Mouse (Mus musculus): ENCODE data around the gene Pip4p1. TPM values are rescaled to one million over a fixed set of nuclear protein-coding genes. Genes with fewer than 3 reads are reported as not detected.

Pip4p1 gene
- total RNA-seq (2023): 104 TPM

DNA sequence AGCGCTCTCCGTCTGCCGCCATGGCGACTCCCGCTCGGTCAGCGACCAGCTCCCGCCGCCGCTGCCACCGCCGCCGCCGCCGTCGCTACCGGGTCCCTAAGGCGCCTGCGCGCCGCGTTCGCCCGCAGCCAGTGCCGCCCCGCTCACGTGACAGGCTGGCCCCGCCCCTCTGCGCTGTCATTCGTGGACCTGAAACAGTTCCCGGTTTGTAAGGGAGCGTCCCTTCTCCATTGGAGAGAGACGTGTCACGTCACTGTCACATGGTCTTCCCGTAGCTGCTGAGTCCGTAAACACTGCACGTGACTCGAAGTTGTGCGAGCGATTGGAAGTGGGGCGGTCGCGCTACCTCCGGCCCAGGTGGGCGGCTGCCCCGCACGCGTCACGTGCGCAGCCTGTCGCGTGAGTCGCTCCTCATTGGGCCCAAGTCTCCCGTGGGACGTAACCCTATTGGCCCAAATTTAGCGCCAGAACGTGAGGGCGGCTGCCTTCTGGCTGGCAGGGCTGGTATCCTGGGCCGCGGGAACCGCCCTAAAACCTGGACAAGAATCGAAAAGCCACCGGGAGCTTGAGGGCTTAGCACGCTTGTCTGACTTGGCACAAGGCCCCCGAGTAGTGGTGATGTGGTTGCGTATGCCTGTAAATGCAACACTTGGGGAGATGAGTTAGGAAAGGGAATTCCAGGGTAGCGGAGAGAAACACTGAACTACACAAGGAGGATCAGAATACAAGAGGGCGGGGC is at the start of gene Pip4p1, which contains the start of gene Pnp:
Pip4p1 (minus strand) TSS at position 103 of the 739 bp plus-strand sequence.
Pnp (plus strand) TSS at position 329 of the 739 bp plus-strand sequence.

GRCm38 (mm10) chr14:50955942-50956508 is 25.4 kb upstream of the Pip4p1 start, which contains the start of gene Pnp2:
Pnp2 (plus strand) TSS chr14:50955992.

DNA sequence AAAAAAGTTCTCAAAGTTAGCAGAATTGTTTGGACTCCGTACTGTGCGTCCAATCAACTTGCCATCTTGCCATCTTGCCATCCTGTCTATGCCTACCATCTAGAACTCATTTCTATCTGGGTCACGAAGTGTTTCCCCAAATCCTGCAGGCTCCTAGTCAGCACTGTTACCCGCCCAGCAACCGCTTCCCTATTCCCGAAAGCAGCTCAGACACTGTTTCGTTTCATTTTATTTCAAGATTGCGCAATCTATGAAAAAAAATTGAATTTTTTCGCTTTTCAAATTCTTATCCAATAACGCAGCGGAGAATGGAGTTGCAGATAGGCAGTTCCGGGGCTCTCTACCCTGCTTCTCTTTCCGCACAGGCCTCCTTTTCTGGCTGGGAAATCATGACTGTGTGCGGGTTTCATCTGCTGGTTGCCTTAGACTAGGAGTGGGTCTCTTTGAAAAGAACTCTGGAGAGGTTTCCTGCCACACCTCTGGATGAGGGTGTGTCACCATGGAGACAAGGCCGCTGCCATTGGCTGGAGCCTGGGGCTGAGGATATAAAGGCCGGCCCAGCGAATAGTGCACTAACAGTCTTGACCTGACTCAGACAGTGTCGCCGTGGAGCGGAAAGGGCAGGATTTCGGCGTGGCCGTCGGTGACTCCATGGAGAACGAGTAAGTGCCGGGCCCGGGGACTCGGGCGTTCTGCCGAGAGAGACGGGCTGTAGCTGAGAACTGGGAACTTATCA is 13.4 kb upstream of the Pip4p1 start, which contains the start of gene Gm49342:
Gm49342 (plus strand) TSS at position 586 of the 736 bp plus-strand sequence.

DNA sequence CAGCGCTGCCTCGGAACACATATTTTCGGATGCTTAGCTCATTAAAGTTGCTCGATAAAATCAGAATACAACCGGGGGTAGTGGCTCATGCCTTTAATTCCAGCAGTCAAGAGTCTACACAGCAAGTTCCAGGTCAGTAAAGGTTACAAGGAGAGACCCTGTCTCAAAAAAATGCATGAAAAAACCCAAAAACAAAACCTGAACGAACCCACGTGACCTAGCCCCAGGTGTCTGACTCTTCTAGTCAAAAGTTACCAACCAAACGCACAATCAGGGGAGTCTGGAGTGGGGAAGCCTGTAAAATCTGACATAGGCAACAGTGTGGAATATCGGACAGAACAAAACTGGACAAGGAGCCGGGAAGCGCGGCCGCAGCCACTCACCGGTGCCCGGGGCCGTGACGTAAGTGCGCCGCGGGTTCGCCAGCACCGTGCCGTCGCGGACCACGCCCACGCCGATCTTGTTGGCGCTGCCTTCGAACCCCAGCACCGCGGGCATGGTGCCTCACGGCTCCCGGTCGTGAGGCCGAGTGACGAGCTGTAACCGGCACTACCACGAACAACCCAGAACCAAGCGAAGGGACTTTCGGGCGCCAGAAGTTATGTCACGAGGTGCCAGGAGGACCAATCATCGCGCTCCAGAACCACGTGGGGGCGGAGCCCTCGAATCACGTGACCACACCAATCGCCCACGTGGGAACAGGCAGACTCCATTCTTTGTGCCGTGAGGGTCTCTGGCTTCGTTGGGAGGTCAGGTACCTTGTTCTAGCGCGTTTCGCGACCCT is 6.2 kb downstream of the Pip4p1 start, which contains the start of the genes Osgep and Apex1:
Osgep (minus strand) TSS at position 613 of the 784 bp plus-strand sequence.
Apex1 (plus strand) TSS at position 688 of the 784 bp plus-strand sequence.

GRCm38 (mm10) chr14:50897374-50897765 is 33.3 kb downstream of the Pip4p1 start, which contains the start of gene Klhl33:
Klhl33 (minus strand) TSS chr14:50897507.

Other genes starting within 250 kb of the Pip4p1 start
- gene Olfr747, start 237.7 kb downstream of the Pip4p1 start, total RNA-seq (2023): not detected
- gene Olfr748, start 223.5 kb downstream of the Pip4p1 start, total RNA-seq (2023): not detected
- not detected for gene Olfr749, start 185.8 kb downstream of the Pip4p1 start, total RNA-seq (2023)
- 79.6 TPM for gene Ttc5, start 145.3 kb downstream of the Pip4p1 start, total RNA-seq (2023)
- gene Ccnb1ip1, start 123.1 kb downstream of the Pip4p1 start, total RNA-seq (2023): not detected
- 44.2 TPM for gene Parp2, start 123.0 kb downstream of the Pip4p1 start, total RNA-seq (2023)
- 34.1 TPM for gene Tep1, start 60.3 kb downstream of the Pip4p1 start, total RNA-seq (2023)
- gene Klhl33, start 33.3 kb downstream of the Pip4p1 start, total RNA-seq (2023): not detected
- gene Osgep, start 6.0 kb downstream of the Pip4p1 start, total RNA-seq (2023): 40.7 TPM
- gene Apex1, start 5.9 kb downstream of the Pip4p1 start, total RNA-seq (2023): 49.0 TPM
- 18.1 TPM for gene Pnp, start 226 bp upstream of the Pip4p1 start, total RNA-seq (2023)
- gene Gm49342, start 13.7 kb upstream of the Pip4p1 start, total RNA-seq (2023): 20.5 TPM
- 1.0 TPM for gene Pnp2, start 25.1 kb upstream of the Pip4p1 start, total RNA-seq (2023)
- gene Rnase10, start 76.9 kb upstream of the Pip4p1 start, total RNA-seq (2023): not detected
- gene Rnase9, start 111.0 kb upstream of the Pip4p1 start, total RNA-seq (2023): not detected
- not detected for gene Rnase11, start 119.3 kb upstream of the Pip4p1 start, total RNA-seq (2023)
- not detected for gene Rnase12, start 126.8 kb upstream of the Pip4p1 start, total RNA-seq (2023)
- not detected for gene Olfr750, start 143.6 kb upstream of the Pip4p1 start, total RNA-seq (2023)
- gene Rnase4, start 160.2 kb upstream of the Pip4p1 start, total RNA-seq (2023): 2.4 TPM
- gene Ang, start 160.3 kb upstream of the Pip4p1 start, total RNA-seq (2023): 2.6 TPM
- gene Eddm3b, start 183.6 kb upstream of the Pip4p1 start, total RNA-seq (2023): not detected
- 3.4 TPM for gene Rnase6, start 193.1 kb upstream of the Pip4p1 start, total RNA-seq (2023)
- not detected for gene Rnase1, start 215.9 kb upstream of the Pip4p1 start, total RNA-seq (2023)
- not detected for gene Rnase2b, start 231.4 kb upstream of the Pip4p1 start, total RNA-seq (2023)

Data from CD4-positive naive resting alpha-beta T cell, adult 57 days (primary cell).